Mouse (Mus musculus) kidney, adult 11 months (tissue): Measurements from ENCODE around the gene Fam111a.

Experiments
- DNase-seq: peaks from one replicate; pipeline ENCODE4 v3.0.0; 2022

The Fam111a gene

GRCm38 (mm10) chr19:12567011-12567410 is 21.5 kb downstream of the Fam111a start:
- DNase-seq: no peak

- no peak for DNase-seq
These were observed 25.3 kb downstream of the Fam111a start for GRCm38 (mm10) chr19:12570866-12571265.

GRCm38 (mm10) chr19:12571687-12572086 is 26.1 kb downstream of the Fam111a start:
- no peak for DNase-seq

GRCm38 (mm10) chr19:12572614-12573265 is 27.2 kb downstream of the Fam111a start:
- DNase-seq: no peak

- DNase-seq: peak; percentile 86
These were observed 27.9 kb downstream of the Fam111a start for GRCm38 (mm10) chr19:12573266-12574011.

- no peak for DNase-seq
These were observed 28.5 kb downstream of the Fam111a start for GRCm38 (mm10) chr19:12574012-12574407.

- no peak for DNase-seq
These were observed 29.6 kb downstream of the Fam111a start for GRCm38 (mm10) chr19:12575107-12575506.

GRCm38 (mm10) chr19:12575514-12575913 is 30.0 kb downstream of the Fam111a start:
- DNase-seq: no peak

- DNase-seq: no peak
These were observed 31.1 kb downstream of the Fam111a start for GRCm38 (mm10) chr19:12576639-12577038.

GRCm38 (mm10) chr19:12585310-12585709 is 39.8 kb downstream of the Fam111a start:
- DNase-seq: no peak

GRCm38 (mm10) chr19:12591908-12592307 is 46.4 kb downstream of the Fam111a start:
- peak; percentile 62 for DNase-seq

- DNase-seq: no peak
These were observed 49.6 kb downstream of the Fam111a start for GRCm38 (mm10) chr19:12595135-12595529.

- peak; percentile 81 for DNase-seq
These were observed 50.2 kb downstream of the Fam111a start for GRCm38 (mm10) chr19:12595530-12596289.

GRCm38 (mm10) chr19:12596290-12597072 is 50.9 kb downstream of the Fam111a start:
- DNase-seq: peak; percentile 36

- DNase-seq: peak; percentile 59
These were observed 51.5 kb downstream of the Fam111a start for GRCm38 (mm10) chr19:12597073-12597405.

GRCm38 (mm10) chr19:12598674-12599073 is 53.1 kb downstream of the Fam111a start:
- DNase-seq: peak; percentile 28

GRCm38 (mm10) chr19:12599674-12600073 is 54.1 kb downstream of the Fam111a start, which contains the start of gene Gm4952:
TSS of gene Gm4952 (plus strand) at chr19:12599974.
- no peak for DNase-seq

- DNase-seq: no peak
These were observed 55.3 kb downstream of the Fam111a start for GRCm38 (mm10) chr19:12600684-12601480.

- peak; percentile 75 for DNase-seq
These were observed 62.8 kb downstream of the Fam111a start for GRCm38 (mm10) chr19:12608336-12608735.

GRCm38 (mm10) chr19:12613646-12614045 is 68.1 kb downstream of the Fam111a start:
- no peak for DNase-seq

GRCm38 (mm10) chr19:12633176-12633575 is 87.6 kb downstream of the Fam111a start, which contains the start of gene Glyat:
TSS of gene Glyat (plus strand) at chr19:12633308.
- DNase-seq: peak; percentile 68

- no peak for DNase-seq
These were observed 88.7 kb downstream of the Fam111a start for GRCm38 (mm10) chr19:12634259-12634658.
